Mouse (Mus musculus): ENCODE results near the gene Gm5089. TPM values are rescaled to one million over a fixed set of nuclear protein-coding genes. Genes with fewer than 3 reads are reported as not detected.
"Not testable (repeated sequence)": the region's sequence is repeated elsewhere in the genome, so short reads cannot be mapped to it uniquely, and the experiment has no call there.

Gene Gm5089
- total RNA-seq, 2 experiments from 2014 or later, result 0.25 TPM; not detected in 1

GRCm38 (mm10) chr14:122466756-122467362 lies 15.9 kb upstream of the Gm5089 start:
- DNase-seq (ENCODE audit: low spot score in 2 of 2), result no peak
- intact Hi-C loops (cut with DNase I), result loop anchor here (5.0 kb wide), 1 partner anchor 85 kb away; no protein-coding TSS in a partner anchor

GRCm38 (mm10) chr14:122465931-122466490 lies 15.1 kb upstream of the Gm5089 start:
- intact Hi-C loops (cut with DNase I), result loop anchor here (5.0 kb wide), 1 partner anchor 84 kb away; no protein-coding TSS in a partner anchor

GRCm38 (mm10) chr14:122464763-122465741 lies 14.1 kb upstream of the Gm5089 start, which contains the start of gene Zic5:
Zic5 (minus strand) TSS chr14:122465677.
- no peak for DNase-seq (ENCODE audit: low spot score in 2 of 2)

More at GRCm38 (mm10) chr14:122465931-122466490, 15.1 kb upstream of the Gm5089 start:
- DNase-seq (ENCODE audit: low spot score in 2 of 2), result no peak

DNA sequence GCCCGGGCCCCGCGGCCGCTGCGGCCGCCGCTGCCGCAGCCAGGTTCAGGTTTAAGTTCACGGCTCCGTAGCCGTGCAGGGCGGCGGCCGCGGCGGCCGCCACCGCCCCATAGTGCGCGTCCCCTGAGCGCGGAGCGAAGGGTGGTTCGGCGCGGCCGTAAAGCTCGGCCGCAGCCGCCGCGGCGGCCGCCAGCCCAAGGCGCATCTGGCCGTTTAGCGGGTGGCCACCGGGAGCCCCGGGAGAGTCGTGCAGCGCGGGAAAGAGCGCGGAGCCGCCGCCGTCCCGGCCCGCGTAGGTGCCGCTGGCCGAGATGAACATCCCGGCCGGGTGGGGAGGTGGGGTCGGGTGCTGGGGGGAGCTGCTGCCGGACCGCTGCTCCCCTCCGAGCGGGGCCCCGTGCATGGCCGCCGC lies 13.4 kb upstream of the Gm5089 start:
- no peak for DNase-seq (ENCODE audit: low spot score in 2 of 2)
- intact Hi-C loops (cut with DNase I), result no loop called here

More at GRCm38 (mm10) chr14:122464763-122465741, 14.1 kb upstream of the Gm5089 start, which contains the start of gene Zic5:
- intact Hi-C loops (cut with DNase I), result loop anchor here (5.0 kb wide), 1 partner anchor 83 kb away; no protein-coding TSS in a partner anchor

DNA sequence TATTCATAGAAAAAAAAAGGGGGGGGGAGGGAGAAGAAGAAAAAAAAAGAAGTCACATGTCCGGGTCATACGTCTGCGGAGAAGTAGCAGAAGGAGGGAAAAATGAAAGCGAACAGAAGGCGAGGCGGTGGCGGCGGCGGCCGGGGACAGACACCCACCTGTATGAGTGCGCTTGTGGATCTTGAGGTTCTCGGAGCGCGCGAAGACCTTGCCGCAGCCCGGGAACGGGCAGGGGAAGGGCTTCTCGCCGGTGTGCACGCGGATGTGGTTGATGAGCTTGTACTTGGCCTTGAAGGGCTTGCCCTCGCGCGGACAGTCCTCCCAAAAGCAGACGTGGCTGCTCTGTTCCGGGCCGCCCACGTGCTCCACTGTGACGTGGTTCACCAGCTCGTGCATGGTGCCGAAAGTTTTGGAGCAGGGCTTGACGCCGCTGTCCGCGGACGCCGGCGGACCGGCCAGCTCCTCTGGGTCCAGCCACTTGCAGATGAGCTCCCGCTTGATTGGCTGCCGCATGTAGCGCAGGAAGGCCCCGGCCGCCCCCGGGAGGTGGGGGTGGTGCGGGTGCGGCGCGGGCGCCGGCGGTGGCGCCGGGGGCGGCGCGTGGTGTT lies 12.9 kb upstream of the Gm5089 start:
- DNase-seq (ENCODE audit: low spot score in 2 of 2); intact Hi-C loops (cut with DNase I): not testable (repeated sequence)

DNA sequence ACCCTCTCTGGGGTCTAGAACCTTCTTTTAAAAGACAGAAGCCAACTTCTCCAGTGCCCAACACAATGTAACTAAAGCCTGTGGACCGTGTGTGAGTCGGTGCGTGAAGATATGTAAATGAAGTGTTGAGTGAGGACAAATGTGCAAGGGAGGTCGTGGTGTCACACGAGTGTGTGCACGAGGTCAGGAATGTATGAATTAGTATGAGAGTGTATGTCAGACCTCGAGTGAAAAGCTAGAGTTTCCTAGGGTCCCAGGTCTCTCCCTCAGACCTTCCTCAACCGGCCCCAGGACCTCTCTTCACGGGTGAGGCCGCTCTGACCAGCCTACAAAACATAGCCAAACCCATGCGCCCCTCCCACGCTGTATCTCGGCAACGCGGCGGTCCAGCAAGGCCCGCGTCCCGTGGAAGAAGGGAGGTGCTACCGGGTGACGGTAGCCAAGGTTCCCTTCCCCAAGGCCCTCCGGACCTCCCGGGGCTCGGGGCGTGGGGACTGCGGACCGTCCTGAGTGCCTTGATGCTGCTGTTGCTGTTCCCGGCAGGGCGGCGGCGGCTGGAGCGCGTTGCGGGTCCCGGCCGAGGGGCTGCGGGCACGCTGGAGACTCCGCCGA lies 12.3 kb upstream of the Gm5089 start:
- intact Hi-C loops (cut with DNase I), result no loop called here
- DNase-seq (ENCODE audit: low spot score in 2 of 2), result no peak

GRCm38 (mm10) chr14:122462689-122463079 lies 11.8 kb upstream of the Gm5089 start:
- intact Hi-C loops (cut with DNase I), result no loop called here
- no peak for DNase-seq (ENCODE audit: low spot score in 2 of 2)

DNA sequence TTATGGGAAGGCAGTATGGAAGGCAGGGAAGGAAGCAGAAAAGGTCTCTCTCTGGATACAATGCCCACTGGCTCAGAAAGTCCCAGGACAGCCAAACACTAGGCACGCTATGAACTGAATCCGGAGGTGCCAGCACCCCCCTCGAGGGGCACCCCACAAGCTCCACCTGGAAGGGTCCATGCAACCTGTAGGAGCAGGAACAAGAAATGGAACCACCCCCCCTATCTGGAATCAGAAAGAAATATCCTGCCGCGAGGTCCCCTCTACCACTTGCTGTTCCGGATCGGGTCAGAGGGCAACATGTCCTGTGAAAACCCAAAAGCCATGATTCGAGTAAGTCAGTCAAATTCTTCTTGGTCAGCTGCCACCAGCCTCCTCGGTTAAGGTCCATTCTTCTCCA lies 11.1 kb upstream of the Gm5089 start:
- intact Hi-C loops (cut with DNase I), result no loop called here
- DNase-seq (ENCODE audit: low spot score in 2 of 2), result no peak

DNA sequence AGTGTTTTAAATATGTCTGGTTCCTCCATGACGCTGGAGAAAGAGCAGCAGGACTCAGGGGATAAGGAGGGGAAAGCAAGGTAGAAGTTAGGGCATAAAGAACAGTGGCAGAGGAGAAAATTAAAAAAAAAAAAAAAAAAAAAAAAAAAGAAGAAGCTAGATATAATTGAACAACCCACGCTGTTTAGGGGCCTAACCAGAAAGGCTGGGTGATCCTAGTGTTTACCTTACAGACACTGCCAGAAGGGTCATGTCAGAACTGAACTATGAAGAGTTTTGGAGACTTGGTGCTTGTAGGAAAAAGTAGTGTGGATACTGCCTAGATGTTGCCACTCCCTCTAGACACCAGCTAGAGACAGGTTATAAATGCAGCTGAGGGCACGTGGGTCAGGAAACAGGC lies 10.6 kb upstream of the Gm5089 start:
- intact Hi-C loops (cut with DNase I), result no loop called here
- DNase-seq (ENCODE audit: low spot score in 2 of 2), result no peak

DNA sequence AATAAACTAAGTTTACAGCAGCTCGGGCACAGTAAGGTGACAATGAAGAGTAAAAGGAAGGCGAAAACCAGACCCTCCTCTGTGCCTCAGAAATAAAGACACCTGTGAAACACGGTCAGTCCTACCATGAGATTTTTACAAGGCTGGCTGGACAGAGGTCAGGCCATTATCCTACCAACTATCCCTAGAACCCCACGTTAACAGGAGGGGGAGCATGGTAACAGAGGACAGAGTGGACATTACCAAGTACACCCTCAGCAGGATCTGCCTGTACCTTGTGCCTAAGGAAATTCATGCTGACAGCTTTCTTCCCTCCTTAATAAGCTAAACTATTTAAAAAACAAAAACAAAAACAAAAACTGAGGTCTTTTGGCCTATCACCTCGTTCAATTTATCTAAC lies 9.3 kb upstream of the Gm5089 start:
- intact Hi-C loops (cut with DNase I), result no loop called here
- no peak for DNase-seq (ENCODE audit: low spot score in 2 of 2)

DNA sequence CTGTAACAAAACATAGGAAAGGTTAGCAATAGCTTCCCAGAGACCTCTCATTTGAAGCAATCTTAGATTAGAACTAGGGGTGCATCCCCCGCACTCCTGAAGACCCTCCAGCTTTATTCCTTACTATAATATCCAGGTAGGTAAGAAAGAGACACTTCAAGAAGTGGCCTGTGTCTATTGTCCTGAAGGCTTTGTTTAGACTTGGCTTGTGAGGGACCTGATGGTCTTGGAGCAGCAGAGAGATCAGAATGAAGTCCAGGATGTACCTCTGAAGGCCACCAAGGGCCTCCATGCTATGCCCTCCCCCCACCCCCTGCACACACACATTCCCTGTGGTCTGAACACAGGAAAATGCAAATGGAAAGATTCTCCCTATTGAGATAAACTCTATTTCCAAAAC lies 8.9 kb upstream of the Gm5089 start:
- no peak for DNase-seq (ENCODE audit: low spot score in 2 of 2)
- intact Hi-C loops (cut with DNase I), result no loop called here

- intact Hi-C loops (cut with DNase I); DNase-seq (ENCODE audit: low spot score in 2 of 2): not testable (repeated sequence)
Measured at GRCm38 (mm10) chr14:122459332-122459731, 8.4 kb upstream of the Gm5089 start.

- no peak for DNase-seq (ENCODE audit: low spot score in 2 of 2)
- intact Hi-C loops (cut with DNase I), result no loop called here
Measured at GRCm38 (mm10) chr14:122455562-122455958, 4.6 kb upstream of the Gm5089 start.

DNA sequence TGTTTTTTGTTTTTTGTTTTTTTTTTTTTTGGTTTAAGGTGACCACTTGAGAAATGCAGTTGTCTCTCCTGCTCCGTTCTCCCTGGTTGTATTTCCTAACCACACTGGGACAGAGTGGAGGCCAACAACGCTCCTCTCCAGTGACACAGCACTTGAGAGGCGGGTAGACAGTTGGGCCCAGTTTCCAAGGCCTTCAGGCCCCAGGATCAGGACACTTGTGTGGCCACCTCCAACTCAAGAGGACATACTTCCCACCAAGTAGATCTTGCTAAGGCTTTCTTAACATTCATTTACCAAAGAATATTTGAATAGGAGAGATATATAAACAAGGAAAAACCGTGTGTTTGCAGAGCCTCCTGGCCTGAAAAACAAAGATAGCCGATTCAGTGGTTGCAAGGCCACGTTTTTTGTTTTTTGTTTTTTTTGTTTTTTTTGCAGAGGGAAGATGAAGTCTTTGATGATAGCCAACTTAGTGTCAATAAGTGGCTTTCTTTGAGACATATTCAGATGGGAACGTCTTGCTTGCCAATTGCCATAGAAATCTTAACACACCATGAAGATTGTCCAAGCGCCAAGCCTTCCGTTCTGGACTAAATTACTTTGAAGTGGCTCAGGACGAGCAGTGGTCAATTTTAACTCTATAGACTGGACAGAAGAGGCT lies 4.1 kb upstream of the Gm5089 start:
- intact Hi-C loops (cut with DNase I), result loop anchor here (5.0 kb wide), 2 partner anchors 32 to 48 kb away; no protein-coding TSS in a partner anchor
- no peak for DNase-seq (ENCODE audit: low spot score in 2 of 2)

GRCm38 (mm10) chr14:122453996-122454738 lies 3.3 kb upstream of the Gm5089 start:
- intact Hi-C loops (cut with DNase I), result loop anchor here (2.0 to 5.0 kb wide), 3 partner anchors 15 to 47 kb away; no protein-coding TSS in a partner anchor
- DNase-seq (ENCODE audit: low spot score in 2 of 2), result no peak

DNA sequence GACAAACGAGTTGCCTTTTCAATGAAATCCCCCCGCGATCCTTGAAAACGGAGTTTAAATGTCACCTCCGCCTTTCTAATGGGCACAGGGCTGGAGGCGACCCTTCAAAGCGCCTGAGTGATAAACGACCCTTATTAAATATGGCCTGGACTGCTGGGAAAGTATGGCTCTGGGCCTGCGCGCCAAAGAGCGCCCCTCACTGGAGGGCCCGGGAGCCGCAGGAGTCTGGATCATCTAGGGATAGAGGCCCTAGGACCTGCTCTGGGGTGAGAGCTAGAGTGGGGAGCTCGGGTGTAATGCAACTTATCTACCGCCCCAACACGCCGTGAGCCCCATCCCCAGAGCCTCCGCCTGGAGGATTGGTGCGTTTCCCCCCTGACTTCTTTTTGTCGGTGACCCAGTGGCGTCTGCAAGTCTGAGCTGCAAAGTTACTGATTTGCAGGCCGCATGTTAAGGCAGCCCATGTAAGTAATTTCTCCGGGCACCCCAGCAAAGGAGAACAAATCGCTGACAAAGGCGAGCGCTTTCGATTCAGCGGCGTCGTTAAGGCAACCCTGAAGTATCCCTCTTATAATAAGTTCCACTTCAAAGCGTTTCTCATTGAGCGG lies 2.6 kb upstream of the Gm5089 start:
- intact Hi-C loops (cut with DNase I), result loop anchor here (2.0 to 5.0 kb wide), 3 partner anchors 15 to 46 kb away; no protein-coding TSS in a partner anchor
- DNase-seq (ENCODE audit: low spot score in 2 of 2), result no peak

DNA sequence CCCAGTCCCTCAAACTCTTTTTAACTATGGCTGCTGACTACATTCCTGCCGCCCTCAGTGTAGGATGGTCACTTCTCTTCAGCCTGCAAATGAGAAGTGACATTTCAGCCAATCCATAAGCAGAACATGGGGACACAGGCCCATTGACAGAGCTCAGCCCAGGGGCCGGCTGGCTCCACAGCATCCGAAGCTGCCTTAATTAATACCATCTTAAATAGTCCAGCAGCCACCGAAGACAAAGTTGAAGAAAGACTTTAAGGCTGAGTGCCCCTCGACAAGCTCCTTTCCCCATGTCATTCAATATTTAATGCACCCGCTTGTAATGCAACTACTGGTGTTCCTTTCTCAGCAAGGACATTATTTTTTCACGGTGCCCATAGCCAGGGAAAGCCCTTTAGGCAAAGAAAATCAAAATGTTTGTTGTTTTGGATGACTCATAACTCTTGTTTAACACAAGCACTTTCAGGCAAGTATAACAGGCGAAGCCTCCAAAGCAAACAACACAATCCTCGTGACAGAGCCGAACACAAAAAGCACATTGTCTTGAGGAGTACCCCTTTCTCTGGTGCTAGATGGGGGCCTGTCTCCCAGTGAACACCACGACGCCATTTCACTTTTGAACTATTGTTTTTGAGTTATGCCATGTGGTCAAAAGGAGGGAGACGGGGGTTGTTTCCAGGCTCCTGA lies 1.9 kb upstream of the Gm5089 start:
- intact Hi-C loops (cut with DNase I), result loop anchor here (2.0 to 5.0 kb wide), 3 partner anchors 16 to 46 kb away; no protein-coding TSS in a partner anchor
- no peak for DNase-seq (ENCODE audit: low spot score in 2 of 2)

All from left cerebral cortex, postnatal 36 days (tissue).